Mouse (Mus musculus): ENCODE results near the gene Krt81. TPM values are rescaled to one million over a fixed set of nuclear protein-coding genes. Genes with fewer than 3 reads are reported as not detected.

The Krt81 gene
- polyA plus RNA-seq, 1 experiment: not detected

DNA sequence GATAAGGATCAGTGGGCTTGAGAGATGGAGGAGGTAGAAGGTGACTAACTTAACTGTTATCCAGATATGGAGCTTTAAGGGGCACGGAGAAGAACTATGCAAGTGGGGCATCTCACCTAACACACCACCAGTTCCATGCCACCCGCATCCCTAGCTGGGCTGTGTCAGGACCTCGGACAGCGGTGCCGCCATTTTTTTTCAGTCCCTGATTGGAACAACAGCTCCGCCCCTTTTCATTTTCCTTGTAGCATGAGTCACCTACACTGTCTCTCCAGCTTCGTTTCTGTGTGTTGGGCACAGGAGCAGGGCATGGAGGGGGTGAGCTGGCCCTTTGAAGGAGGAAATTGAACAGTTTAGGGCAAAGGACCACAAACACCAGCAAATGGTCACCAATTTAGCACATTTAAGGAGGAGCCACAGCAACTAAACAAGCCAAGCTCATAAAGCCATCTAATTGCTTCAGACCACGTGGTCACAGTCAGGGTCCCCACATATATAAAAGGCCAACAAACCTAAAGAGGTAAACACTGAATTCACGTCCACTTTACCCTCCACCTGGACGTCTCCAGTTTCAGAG is 9.5 kb upstream of the Krt81 start, which contains the start of gene Krt86:
TSS of gene Krt86 (plus strand) at position 527 of the 577 bp plus-strand sequence.
- H3K4me1 ChIP-seq (ENCODE audit: control insufficient read depth, insufficient read depth, low read length): no peaks in the 10 kb centered on the region
- TF ChIP-seq POLR2A (IDR thresholded peaks at IDR 0.05; ENCODE audit: borderline replicate concordance, insufficient read depth, low read length) (no peak), CTCF (IDR thresholded peaks at IDR 0.05; ENCODE audit: borderline replicate concordance, insufficient read depth, low read depth, low read length) (no peak)
- no peaks in the 10 kb centered on the region for H3K27me3 ChIP-seq (ENCODE audit: control insufficient read depth, insufficient read depth, low read length)
- no peak within 1 kb of the TSS for H3K4me3 ChIP-seq (replicated peaks; ENCODE audit: insufficient read depth, low read depth, low read length)
- H3K27ac ChIP-seq (ENCODE audit: insufficient read depth, low read length): no peak within 1 kb of the TSS
- 46% methylated on average over 10 of the region's 10 CpGs for WGBS
- DNase-seq: no peak

DNA sequence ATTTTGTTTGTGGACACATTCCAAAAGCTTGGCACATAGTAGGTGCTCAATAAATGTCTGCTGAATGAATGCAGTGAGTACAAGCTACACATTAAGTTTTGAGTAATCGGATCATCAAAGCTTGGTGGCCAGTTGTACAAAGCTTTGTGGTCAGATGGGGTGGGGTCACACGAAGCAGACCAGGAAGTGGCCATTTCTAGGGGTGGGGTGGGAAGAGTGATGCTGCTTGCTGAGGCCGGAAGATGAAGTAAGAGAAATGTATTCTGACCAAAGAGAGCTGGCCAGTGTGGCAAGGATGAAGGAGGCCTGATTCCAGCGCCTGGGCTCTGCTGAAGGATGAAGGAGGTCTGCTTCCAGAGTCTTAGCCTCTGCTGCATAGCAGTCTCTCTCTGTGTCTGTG is 5.5 kb upstream of the Krt81 start:
- H3K4me1 ChIP-seq (ENCODE audit: control insufficient read depth, insufficient read depth, low read length): no peaks in the 10 kb centered on the region
- H3K4me3 ChIP-seq (replicated peaks; ENCODE audit: insufficient read depth, low read depth, low read length): no peak overlapping the region
- 94% methylated on average over 4 of the region's 4 CpGs for WGBS
- TF ChIP-seq POLR2A (IDR thresholded peaks at IDR 0.05; ENCODE audit: borderline replicate concordance, insufficient read depth, low read length) (no peak), CTCF (IDR thresholded peaks at IDR 0.05; ENCODE audit: borderline replicate concordance, insufficient read depth, low read depth, low read length) (no peak)
- no peak overlapping the region for H3K27ac ChIP-seq (ENCODE audit: insufficient read depth, low read length)
- no peaks in the 10 kb centered on the region for H3K27me3 ChIP-seq (ENCODE audit: control insufficient read depth, insufficient read depth, low read length)
- DNase-seq: no peak

DNA sequence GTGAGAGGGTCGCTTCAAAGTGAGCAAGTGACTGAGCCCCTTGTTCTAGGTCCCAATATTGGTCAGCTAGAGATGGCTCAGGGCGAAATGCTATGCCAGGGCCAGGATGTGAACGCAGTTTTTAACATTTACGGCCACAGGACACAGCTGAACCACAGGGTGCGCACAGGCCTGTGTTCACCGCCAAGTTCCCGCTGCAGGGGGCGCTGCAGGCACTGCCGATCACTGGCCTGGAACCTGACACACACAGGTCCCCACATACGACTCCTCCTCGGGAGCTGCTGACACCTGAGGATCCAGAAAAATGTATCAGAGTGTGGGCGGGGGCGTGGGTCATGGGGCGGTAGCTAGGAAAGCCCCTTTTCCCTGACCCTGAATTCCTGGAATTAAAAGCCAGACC is 4.3 kb downstream of the Krt81 start:
- TF ChIP-seq POLR2A (IDR thresholded peaks at IDR 0.05; ENCODE audit: borderline replicate concordance, insufficient read depth, low read length): no peak
- WGBS: 74% methylated on average over 14 of the region's 14 CpGs
- DNase-seq: no peak
- Histone ChIP-seq H3K4me3 (replicated peaks; ENCODE audit: insufficient read depth, low read depth, low read length) (no peak overlapping the region), H3K27ac (ENCODE audit: insufficient read depth, low read length) (no peak overlapping the region), H3K27me3 (ENCODE audit: control insufficient read depth, insufficient read depth, low read length) (no peaks in the 10 kb centered on the region), H3K4me1 (ENCODE audit: control insufficient read depth, insufficient read depth, low read length) (0 out of 2 replicates have a peak, but pooled peaks cover 4% of the 10 kb centered on the region)

DNA sequence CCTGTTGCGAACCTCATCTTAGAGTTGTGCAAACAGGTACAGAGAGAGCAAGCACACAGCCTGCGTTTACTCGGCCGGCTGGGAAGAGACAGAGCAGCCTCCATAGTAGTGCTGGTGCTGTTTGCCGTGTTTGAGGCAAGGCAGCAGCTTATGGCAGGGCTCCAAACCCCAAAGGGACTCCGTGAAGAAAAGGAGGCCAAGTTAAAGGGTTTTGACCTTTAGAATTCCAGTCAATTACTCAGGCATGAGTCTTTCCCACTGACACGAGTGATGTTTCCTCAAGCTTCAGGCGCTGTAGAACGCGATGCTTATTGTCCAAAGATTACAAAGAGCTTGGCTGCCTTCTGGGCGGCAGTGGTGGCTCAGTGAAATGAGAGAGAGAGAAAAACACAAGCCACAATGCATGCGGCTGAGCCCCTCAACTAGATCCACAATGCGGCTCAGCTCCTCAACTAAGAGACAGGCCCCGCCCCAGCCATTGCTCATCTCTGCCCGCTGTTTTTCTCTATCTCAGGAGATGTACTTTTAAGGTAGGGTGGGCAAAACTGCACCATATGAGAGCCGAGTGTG is 5.1 kb downstream of the Krt81 start:
- H3K4me1 ChIP-seq (ENCODE audit: control insufficient read depth, insufficient read depth, low read length): 0 out of 2 replicates have a peak, but pooled peaks cover 4% of the 10 kb centered on the region
- peak in 1 of 2 experiments; percentile 17 for DNase-seq
- H3K27me3 ChIP-seq (ENCODE audit: control insufficient read depth, insufficient read depth, low read length): no peaks in the 10 kb centered on the region
- H3K4me3 ChIP-seq (replicated peaks; ENCODE audit: insufficient read depth, low read depth, low read length): no peak overlapping the region
- TF ChIP-seq POLR2A (IDR thresholded peaks at IDR 0.05; ENCODE audit: borderline replicate concordance, insufficient read depth, low read length) (no peak), CTCF (IDR thresholded peaks at IDR 0.05; ENCODE audit: borderline replicate concordance, insufficient read depth, low read depth, low read length) (no peak)
- no peak overlapping the region for H3K27ac ChIP-seq (ENCODE audit: insufficient read depth, low read length)
- 32% methylated on average over 16 of the region's 16 CpGs for WGBS

DNA sequence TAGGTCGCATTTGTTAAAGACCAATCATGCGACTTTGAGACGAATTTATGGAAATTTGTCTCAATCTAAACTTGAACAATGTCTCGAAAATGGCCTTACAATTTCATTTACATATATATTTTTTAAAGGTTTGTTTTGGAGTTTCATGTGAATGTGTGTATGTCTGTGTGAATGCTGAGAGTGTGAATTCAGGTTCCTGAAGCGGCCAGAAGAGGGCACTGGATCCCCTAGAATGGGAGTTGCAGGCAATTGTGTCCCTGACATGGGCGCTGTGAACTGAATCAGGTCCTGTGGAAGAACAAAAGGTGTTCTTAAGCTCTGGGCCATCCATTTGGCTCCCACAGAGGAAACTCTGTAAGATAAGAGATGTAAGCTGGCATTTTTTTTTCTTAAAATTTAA is 7.7 kb downstream of the Krt81 start:
- Histone ChIP-seq H3K4me3 (replicated peaks; ENCODE audit: insufficient read depth, low read depth, low read length) (no peak overlapping the region), H3K27me3 (ENCODE audit: control insufficient read depth, insufficient read depth, low read length) (no peaks in the 10 kb centered on the region), H3K4me1 (ENCODE audit: control insufficient read depth, insufficient read depth, low read length) (0 out of 2 replicates have a peak, but pooled peaks cover 4% of the 10 kb centered on the region), H3K27ac (ENCODE audit: insufficient read depth, low read length) (no peak overlapping the region)
- DNase-seq: no peak
- no peak for TF ChIP-seq POLR2A (IDR thresholded peaks at IDR 0.05; ENCODE audit: borderline replicate concordance, insufficient read depth, low read length)
- no peak for TF ChIP-seq CTCF (IDR thresholded peaks at IDR 0.05; ENCODE audit: borderline replicate concordance, insufficient read depth, low read depth, low read length)
- 94% methylated on average over 6 of the region's 6 CpGs for WGBS

DNA sequence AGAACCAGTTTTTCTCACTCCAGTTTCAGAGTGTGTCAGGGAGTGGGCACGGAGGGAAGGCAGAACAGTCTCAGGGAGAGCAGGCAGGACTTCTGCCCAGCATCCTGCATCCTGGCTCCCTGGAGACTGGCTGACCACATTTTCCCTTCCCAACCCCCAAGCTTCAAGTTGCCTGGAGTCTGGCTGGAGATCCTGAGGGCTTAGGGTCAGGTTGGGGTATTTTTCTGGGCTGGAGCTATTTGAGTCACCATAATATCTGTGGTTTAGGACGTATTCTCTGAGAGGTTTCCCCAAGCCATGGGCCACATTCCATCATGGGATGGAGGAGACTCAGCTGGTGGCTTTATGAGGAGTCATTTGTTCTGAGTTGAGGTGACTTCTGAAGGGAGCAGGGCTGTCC is 8.3 kb downstream of the Krt81 start:
- 78% methylated on average over 2 of the region's 2 CpGs for WGBS
- H3K27ac ChIP-seq (ENCODE audit: insufficient read depth, low read length): no peak overlapping the region
- H3K4me1 ChIP-seq (ENCODE audit: control insufficient read depth, insufficient read depth, low read length): 0 out of 2 replicates have a peak, but pooled peaks cover 4% of the 10 kb centered on the region
- DNase-seq: no peak
- H3K27me3 ChIP-seq (ENCODE audit: control insufficient read depth, insufficient read depth, low read length): no peaks in the 10 kb centered on the region
- no peak overlapping the region for H3K4me3 ChIP-seq (replicated peaks; ENCODE audit: insufficient read depth, low read depth, low read length)
- TF ChIP-seq CTCF (IDR thresholded peaks at IDR 0.05; ENCODE audit: borderline replicate concordance, insufficient read depth, low read depth, low read length) (no peak), POLR2A (IDR thresholded peaks at IDR 0.05; ENCODE audit: borderline replicate concordance, insufficient read depth, low read length) (no peak)

DNA sequence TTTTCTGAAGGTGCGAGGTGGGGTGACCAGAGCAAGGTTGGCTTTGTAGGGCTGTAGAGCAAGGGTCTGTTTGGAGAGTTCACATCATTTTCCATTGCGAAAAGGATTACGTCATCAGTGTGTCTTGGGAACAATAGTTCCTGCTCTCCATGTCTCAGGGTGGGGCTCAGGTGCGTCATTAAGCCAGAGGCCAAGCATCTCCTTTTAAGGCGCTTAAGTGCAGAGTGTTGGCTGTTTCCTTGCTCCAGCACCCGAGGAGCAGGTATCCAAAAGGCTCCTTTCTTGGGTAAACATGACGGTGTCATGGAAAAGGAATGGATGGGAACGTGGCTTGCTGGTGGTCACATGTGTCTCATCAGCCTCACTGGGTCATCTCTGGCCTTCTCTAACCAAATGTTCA is 8.8 kb downstream of the Krt81 start:
- 0 out of 2 replicates have a peak, but pooled peaks cover 4% of the 10 kb centered on the region for H3K4me1 ChIP-seq (ENCODE audit: control insufficient read depth, insufficient read depth, low read length)

DNA sequence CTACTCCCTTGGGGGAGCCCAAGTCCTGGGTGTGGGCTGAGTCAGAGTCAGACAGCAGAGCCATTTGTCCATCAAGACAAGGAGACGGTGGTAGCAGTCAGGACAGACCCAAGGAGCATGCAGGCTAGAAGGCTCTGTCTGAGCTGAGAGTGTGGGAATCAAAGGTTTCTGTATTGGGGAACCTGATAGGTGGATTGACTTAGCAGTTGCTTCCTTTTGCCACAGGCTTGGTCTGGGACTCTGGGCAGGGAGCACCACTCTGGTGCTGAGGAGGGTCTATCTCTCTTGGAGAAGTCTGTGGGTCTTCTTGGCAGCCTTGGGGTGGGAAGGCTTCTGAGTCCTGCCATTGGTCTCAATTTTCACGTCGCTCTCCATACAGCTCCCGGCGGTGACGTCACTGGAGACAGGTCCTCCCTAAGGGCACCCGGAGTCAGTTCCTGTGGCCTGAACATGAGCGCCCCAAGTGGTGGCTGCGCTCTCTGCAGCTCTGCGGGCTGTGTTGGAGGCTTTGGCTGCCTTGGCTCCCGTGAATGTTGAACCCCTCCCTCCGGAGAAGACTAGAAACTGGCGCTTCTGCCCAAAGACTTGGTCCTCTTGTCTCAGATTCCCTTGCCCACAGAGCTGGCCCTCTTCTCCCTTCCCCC is 10.3 kb downstream of the Krt81 start:
- TF ChIP-seq POLR2A (IDR thresholded peaks at IDR 0.05; ENCODE audit: borderline replicate concordance, insufficient read depth, low read length): no peak
- peak; percentile 75 for TF ChIP-seq CTCF (IDR thresholded peaks at IDR 0.05; ENCODE audit: borderline replicate concordance, insufficient read depth, low read depth, low read length)
- no peak overlapping the region for H3K27ac ChIP-seq (ENCODE audit: insufficient read depth, low read length)
- DNase-seq: peak; percentile 79 to 82
- H3K4me3 ChIP-seq (replicated peaks; ENCODE audit: insufficient read depth, low read depth, low read length): no peak overlapping the region
- 0 out of 2 replicates have a peak, but pooled peaks cover under 1% of the 10 kb centered on the region for H3K4me1 ChIP-seq (ENCODE audit: control insufficient read depth, insufficient read depth, low read length)
- no peaks in the 10 kb centered on the region for H3K27me3 ChIP-seq (ENCODE audit: control insufficient read depth, insufficient read depth, low read length)
- WGBS: 9% methylated on average over 13 of the region's 13 CpGs

More for the DNA sequence above, 8.8 kb downstream of the Krt81 start:
- DNase-seq: no peak
- no peak for TF ChIP-seq CTCF (IDR thresholded peaks at IDR 0.05; ENCODE audit: borderline replicate concordance, insufficient read depth, low read depth, low read length)
- Histone ChIP-seq H3K4me3 (replicated peaks; ENCODE audit: insufficient read depth, low read depth, low read length) (no peak overlapping the region), H3K27me3 (ENCODE audit: control insufficient read depth, insufficient read depth, low read length) (no peaks in the 10 kb centered on the region), H3K27ac (ENCODE audit: insufficient read depth, low read length) (no peak overlapping the region)
- 92% methylated on average over 8 of the region's 8 CpGs for WGBS

All from cerebellum, adult 2 months (tissue).